Mouse (Mus musculus): ENCODE measurements at regions not wholly inside any gene's neighbourhood (a gene's known extent, or its start where the extent isn't known, plus 50 kb on each side); places are given as distances from the start of the nearest gene placed in this dataset.
A peak's percentile ranks its signal among the peaks of the same experiment; 100 is the strongest.

GRCm38 (mm10) chr9:61123431-61123830, 248.7 kb upstream of the Tle3 start:
- Histone ChIP-seq H3K4me2 (ENCODE audit: low read depth, low read length, poor library complexity, severe bottlenecking) (no peak overlapping the region), H3K9ac (replicated peaks; ENCODE audit: low read length, poor library complexity, severe bottlenecking) (no peak overlapping the region), H3K27ac (ENCODE audit: low read depth, low read length) (no peak overlapping the region), H3K4me1 (ENCODE audit: insufficient read depth, low read length) (no peaks in the 10 kb centered on the region), H3K4me3 (ENCODE audit: low read depth, low read length) (no peak overlapping the region), H3K27me3 (ENCODE audit: insufficient read depth, low read length) (0 out of 2 replicates have a peak, but pooled peaks cover 2% of the 10 kb centered on the region), H3K9me3 (ENCODE audit: low read length) (no peaks in the 10 kb centered on the region), H3K36me3 (ENCODE audit: insufficient read depth, low read length) (no peaks in the 10 kb centered on the region)
- DNase-seq (ENCODE audit: low spot score): no peak
- no peak for ATAC-seq (ENCODE audit: low FRiP score)
- TF ChIP-seq CTCF (IDR thresholded peaks at IDR 0.05): no peak

- 65% methylated on average over 7 of the region's 7 CpGs for WGBS
- no peak overlapping the region for H3K27ac ChIP-seq (ENCODE audit: low read depth, low read length)
- no peak for DNase-seq (ENCODE audit: low spot score)
- no peaks in the 10 kb centered on the region for H3K9me3 ChIP-seq (ENCODE audit: low read length)
- 0 out of 2 replicates have a peak, but pooled peaks cover 2% of the 10 kb centered on the region for H3K27me3 ChIP-seq (ENCODE audit: insufficient read depth, low read length)
- no peak overlapping the region for H3K4me3 ChIP-seq (ENCODE audit: low read depth, low read length)
- no peak for ATAC-seq (ENCODE audit: low FRiP score)
- no peak for TF ChIP-seq CTCF (IDR thresholded peaks at IDR 0.05)
- no peaks in the 10 kb centered on the region for H3K4me1 ChIP-seq (ENCODE audit: insufficient read depth, low read length)
- no peaks in the 10 kb centered on the region for H3K36me3 ChIP-seq (ENCODE audit: insufficient read depth, low read length)
- H3K9ac ChIP-seq (replicated peaks; ENCODE audit: low read length, poor library complexity, severe bottlenecking): no peak overlapping the region
- no peak overlapping the region for H3K4me2 ChIP-seq (ENCODE audit: low read depth, low read length, poor library complexity, severe bottlenecking)
Measured at GRCm38 (mm10) chr9:61125769-61126168, 246.4 kb upstream of the Tle3 start.

GRCm38 (mm10) chr9:61128077-61128476, 244.1 kb upstream of the Tle3 start:
- no peaks in the 10 kb centered on the region for H3K36me3 ChIP-seq (ENCODE audit: insufficient read depth, low read length)
- no peak for TF ChIP-seq CTCF (IDR thresholded peaks at IDR 0.05)
- no peak overlapping the region for H3K9ac ChIP-seq (replicated peaks; ENCODE audit: low read length, poor library complexity, severe bottlenecking)
- H3K27me3 ChIP-seq (ENCODE audit: insufficient read depth, low read length): no peaks in the 10 kb centered on the region
- no peaks in the 10 kb centered on the region for H3K4me1 ChIP-seq (ENCODE audit: insufficient read depth, low read length)
- no peak for ATAC-seq (ENCODE audit: low FRiP score)
- H3K4me3 ChIP-seq (ENCODE audit: low read depth, low read length): no peak overlapping the region
- H3K27ac ChIP-seq (ENCODE audit: low read depth, low read length): no peak overlapping the region
- H3K9me3 ChIP-seq (ENCODE audit: low read length): no peaks in the 10 kb centered on the region
- no peak for DNase-seq (ENCODE audit: low spot score)
- WGBS: 72% methylated on average over 2 of the region's 2 CpGs
- H3K4me2 ChIP-seq (ENCODE audit: low read depth, low read length, poor library complexity, severe bottlenecking): no peak overlapping the region

DNA sequence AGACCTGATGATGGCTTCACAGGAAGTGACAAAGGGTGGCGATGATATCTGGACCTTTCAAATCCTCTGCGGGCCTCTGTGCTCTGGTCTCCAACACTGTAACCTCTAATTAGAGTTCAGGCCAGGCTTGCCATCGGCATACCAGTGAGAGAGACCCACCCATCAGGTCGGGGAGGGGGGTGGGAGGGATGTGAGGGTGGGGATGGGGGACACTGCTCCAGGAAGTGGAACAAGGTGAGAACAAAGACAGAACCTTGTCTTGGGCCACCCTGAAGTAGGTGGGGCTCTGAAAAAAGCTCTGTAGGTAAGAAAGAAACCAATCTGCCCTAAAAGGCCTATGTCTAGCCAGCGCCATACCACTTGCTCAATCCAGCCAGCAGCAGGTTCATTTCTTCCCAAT, 243.0 kb upstream of the Tle3 start:
- Histone ChIP-seq H3K4me1 (ENCODE audit: insufficient read depth, low read length) (no peaks in the 10 kb centered on the region), H3K9ac (replicated peaks; ENCODE audit: low read length, poor library complexity, severe bottlenecking) (no peak overlapping the region), H3K9me3 (ENCODE audit: low read length) (no peaks in the 10 kb centered on the region), H3K4me2 (ENCODE audit: low read depth, low read length, poor library complexity, severe bottlenecking) (no peak overlapping the region), H3K4me3 (ENCODE audit: low read depth, low read length) (no peak overlapping the region), H3K27ac (ENCODE audit: low read depth, low read length) (no peak overlapping the region), H3K27me3 (ENCODE audit: insufficient read depth, low read length) (no peaks in the 10 kb centered on the region), H3K36me3 (ENCODE audit: insufficient read depth, low read length) (no peaks in the 10 kb centered on the region)
- TF ChIP-seq CTCF (IDR thresholded peaks at IDR 0.05): no peak
- no peak for DNase-seq (ENCODE audit: low spot score)
- WGBS: 92% methylated on average over 5 of the region's 5 CpGs
- ATAC-seq (ENCODE audit: low FRiP score): no peak

DNA sequence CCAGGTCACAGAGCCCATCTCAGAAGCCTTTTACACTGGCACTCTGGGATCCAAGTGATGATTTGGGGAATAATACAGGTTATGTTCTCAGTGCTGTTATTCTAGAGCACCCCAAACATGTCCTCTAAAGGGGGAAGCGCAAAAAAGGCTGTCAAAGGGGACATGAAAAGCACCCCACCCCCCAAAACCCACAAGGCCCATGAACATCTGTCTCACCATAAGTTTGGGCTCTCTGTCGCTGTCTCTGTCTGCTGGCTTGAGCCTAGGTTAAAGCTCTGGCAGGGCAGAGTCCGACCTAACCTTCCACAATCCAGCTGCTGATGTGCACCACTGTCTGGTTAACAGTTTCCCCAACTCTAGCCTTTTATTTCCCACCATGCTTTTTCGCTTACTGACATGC, 241.3 kb upstream of the Tle3 start:
- Histone ChIP-seq H3K4me2 (ENCODE audit: low read depth, low read length, poor library complexity, severe bottlenecking) (no peak overlapping the region), H3K4me3 (ENCODE audit: low read depth, low read length) (no peak overlapping the region), H3K27me3 (ENCODE audit: insufficient read depth, low read length) (no peaks in the 10 kb centered on the region), H3K9me3 (ENCODE audit: low read length) (no peaks in the 10 kb centered on the region), H3K27ac (ENCODE audit: low read depth, low read length) (no peak overlapping the region), H3K36me3 (ENCODE audit: insufficient read depth, low read length) (no peaks in the 10 kb centered on the region), H3K9ac (replicated peaks; ENCODE audit: low read length, poor library complexity, severe bottlenecking) (no peak overlapping the region), H3K4me1 (ENCODE audit: insufficient read depth, low read length) (no peaks in the 10 kb centered on the region)
- TF ChIP-seq CTCF (IDR thresholded peaks at IDR 0.05): no peak
- DNase-seq (ENCODE audit: low spot score): no peak
- 77% methylated on average over 4 of the region's 4 CpGs for WGBS
- ATAC-seq (ENCODE audit: low FRiP score): no peak

GRCm38 (mm10) chr9:61135263-61135882, 236.8 kb upstream of the Tle3 start:
- DNase-seq (ENCODE audit: low spot score) (peak; percentile 43), ATAC-seq (ENCODE audit: low FRiP score) (no peak; the same call in 1 of the 2 replicates)
- no peak overlapping the region; the same call in 1 of the 2 replicates for H3K9ac ChIP-seq (replicated peaks; ENCODE audit: low read length, poor library complexity, severe bottlenecking)
- H3K4me2 ChIP-seq (ENCODE audit: low read depth, low read length, poor library complexity, severe bottlenecking): no peak overlapping the region
- TF ChIP-seq CTCF (IDR thresholded peaks at IDR 0.05): peak; percentile 23
- WGBS: 42% methylated on average over 10 of the region's 10 CpGs
- no peak overlapping the region for H3K27ac ChIP-seq (ENCODE audit: low read depth, low read length)
- no peaks in the 10 kb centered on the region for H3K36me3 ChIP-seq (ENCODE audit: insufficient read depth, low read length)
- H3K4me3 ChIP-seq (ENCODE audit: low read depth, low read length): no peak overlapping the region
- H3K4me1 ChIP-seq (ENCODE audit: insufficient read depth, low read length): no peaks in the 10 kb centered on the region
- H3K9me3 ChIP-seq (ENCODE audit: low read length): no peaks in the 10 kb centered on the region
- peaks cover 4% of the 10 kb centered on the region; the same call in 1 of the 2 replicates for H3K27me3 ChIP-seq (ENCODE audit: insufficient read depth, low read length)
